Mouse (Mus musculus) C2C12 (cell line): ENCODE data around the gene Adm2.

ENCODE experiments used
- CTCF ChIP-seq: IDR thresholded peaks from one replicate; pipeline ENCODE4 v1.5.1; 2011; ENCODE audit not compliant: control insufficient read depth, insufficient read depth, insufficient read length
- MYOG ChIP-seq: IDR thresholded peaks from one replicate; pipeline ENCODE4 v1.6.1; 2011; ENCODE audit not compliant: control insufficient read depth, insufficient read length; ENCODE audit errors: extremely low read depth

DNA sequence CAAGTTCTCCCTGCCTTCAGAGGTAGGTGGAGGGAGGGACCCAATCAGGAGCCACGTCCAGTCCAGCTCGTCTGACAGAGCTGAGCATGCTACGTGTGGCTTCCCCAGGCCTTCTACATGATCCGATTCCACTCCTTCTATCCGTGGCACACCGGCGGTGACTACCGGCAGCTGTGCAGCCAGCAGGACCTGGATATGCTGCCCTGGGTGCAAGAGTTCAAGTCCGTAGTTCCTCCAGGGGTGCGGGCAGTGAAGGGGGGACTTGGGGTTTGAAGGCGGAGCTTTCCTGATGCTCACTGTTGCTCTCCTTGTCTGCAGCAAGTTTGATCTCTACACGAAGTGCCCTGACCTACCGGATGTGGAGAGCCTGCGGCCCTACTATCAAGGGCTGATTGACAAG, 13.9 kb downstream of the Adm2 start:
- TF ChIP-seq CTCF, result no peak
- TF ChIP-seq MYOG, result no peak
